Mouse (Mus musculus) cerebellum, adult 2 months (tissue): Measurements from ENCODE around the gene Urb2.
A peak's percentile ranks its signal among the peaks of the same experiment; 100 is the strongest.

Experiments used
- CTCF ChIP-seq: fragments of 200-500 bp; IDR thresholded peaks from 2 replicates; pipeline ENCODE4 v1.5.1; 2011; ENCODE audit warnings: low read depth, mild to moderate bottlenecking, control low read depth, low read length, moderate library complexity, borderline replicate concordance; ENCODE audit not compliant: insufficient read depth
- POLR2A ChIP-seq: fragments of 200-500 bp; IDR thresholded peaks from 2 replicates; pipeline ENCODE4 v1.6.1; 2011; ENCODE audit warnings: low read length, control low read depth, borderline replicate concordance; ENCODE audit not compliant: insufficient read depth

- TF ChIP-seq POLR2A (no peak), CTCF (peak; percentile 100)
These were observed 30.8 kb downstream of the Urb2 start for GRCm38 (mm10) chr8:124052110-124052509.
